Mouse (Mus musculus) cortical plate, adult 2 months (tissue): Measurements from ENCODE around the gene 4932438H23Rik.

Source experiments
- CTCF ChIP-seq: fragments of 200-500 bp; IDR thresholded peaks from 2 replicates; pipeline ENCODE4 v1.5.1; 2011; ENCODE audit warnings: mild to moderate bottlenecking, control low read depth, low read length; ENCODE audit not compliant: insufficient read depth; ENCODE audit errors: extremely low read depth
- POLR2A ChIP-seq: fragments of 200-500 bp; IDR thresholded peaks from 2 replicates; pipeline ENCODE4 v1.6.1; 2011; ENCODE audit warnings: mild to moderate bottlenecking, low read length, control low read depth; ENCODE audit not compliant: insufficient read depth; ENCODE audit errors: extremely low read depth

GRCm38 (mm10) chr16:91035866-91036265, 59.1 kb downstream of the 4932438H23Rik start:
- TF ChIP-seq POLR2A, result no peak
- no peak for TF ChIP-seq CTCF
